Mouse (Mus musculus) bone marrow macrophage, adult 2 months (primary cell): ENCODE measurements around the gene Susd6. TPM values are rescaled to one million over a fixed set of nuclear protein-coding genes. Genes with fewer than 3 reads are reported as not detected.

Source experiments
- H3K27ac ChIP-seq: 2 replicates; pipeline ENCODE4 v1.5.1; 2012; ENCODE audit warnings: low read depth, low read length; ENCODE audit not compliant: insufficient read depth
- H3K4me1 ChIP-seq: 2 replicates; pipeline ENCODE4 v1.6.1; 2012; ENCODE audit warnings: low read length; ENCODE audit not compliant: control insufficient read depth, insufficient read depth
- H3K4me3 ChIP-seq: 2 replicates; pipeline ENCODE4 v1.5.1; 2012; ENCODE audit warnings: mild to moderate bottlenecking, low read length, moderate library complexity; ENCODE audit not compliant: insufficient read depth
- CTCF ChIP-seq: IDR thresholded peaks from 2 replicates; pipeline ENCODE4 v1.5.1; 2012; ENCODE audit warnings: low read depth, mild to moderate bottlenecking, low read length, moderate library complexity
- POLR2A ChIP-seq: IDR thresholded peaks from 2 replicates; pipeline ENCODE4 v1.6.1; 2012; ENCODE audit warnings: mild to moderate bottlenecking, low read depth, low read length, borderline replicate concordance
- polyA plus RNA-seq: library from polyadenylated mRNA; stranded (reverse); fragments of >200 nt; gene quantifications from 2 replicates; pipeline ENCODE4 v1.2.4, GENCODE M21; 2012; ENCODE audit not compliant: missing spikeins, insufficient read depth, insufficient read length

Susd6 gene
- polyA plus RNA-seq, 1 experiment, result 157 TPM

- H3K4me1 ChIP-seq, result peaks cover 42% of the 10 kb centered on the region
- H3K4me3 ChIP-seq, result no peak overlapping the region
- TF ChIP-seq POLR2A (no peak), CTCF (no peak)
- no peak overlapping the region for H3K27ac ChIP-seq
These were observed 74.9 kb downstream of the Susd6 start for GRCm38 (mm10) chr12:80865175-80865574.

- H3K27ac ChIP-seq, result no peak overlapping the region
- no peak for TF ChIP-seq POLR2A
- TF ChIP-seq CTCF, result no peak
- peaks cover 37% of the 10 kb centered on the region for H3K4me1 ChIP-seq
- no peak overlapping the region for H3K4me3 ChIP-seq
These were observed 75.7 kb downstream of the Susd6 start for GRCm38 (mm10) chr12:80866023-80866422.

DNA sequence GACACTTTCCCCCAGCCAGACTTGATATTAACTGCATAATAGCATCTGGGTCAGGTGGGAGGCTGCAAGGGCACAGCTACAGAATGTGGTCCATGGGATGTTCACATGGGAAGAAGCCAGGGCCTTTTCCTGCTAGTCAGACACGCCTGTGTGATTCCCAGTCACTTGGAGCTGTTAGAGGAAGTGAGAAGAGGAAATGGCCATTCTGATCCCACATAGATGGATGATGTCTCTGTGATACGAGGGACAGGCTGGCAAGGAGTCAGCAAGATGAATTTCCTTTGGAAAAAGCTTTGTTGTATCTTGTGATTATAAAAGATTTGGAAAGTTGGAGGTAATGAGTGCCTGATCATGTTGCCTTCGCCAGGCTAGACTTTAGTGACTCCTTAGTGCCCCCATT lies 76.8 kb downstream of the Susd6 start:
- TF ChIP-seq CTCF (no peak), POLR2A (no peak)
- peaks cover 30% of the 10 kb centered on the region for H3K4me1 ChIP-seq
- H3K27ac ChIP-seq, result no peak overlapping the region
- no peak overlapping the region for H3K4me3 ChIP-seq

DNA sequence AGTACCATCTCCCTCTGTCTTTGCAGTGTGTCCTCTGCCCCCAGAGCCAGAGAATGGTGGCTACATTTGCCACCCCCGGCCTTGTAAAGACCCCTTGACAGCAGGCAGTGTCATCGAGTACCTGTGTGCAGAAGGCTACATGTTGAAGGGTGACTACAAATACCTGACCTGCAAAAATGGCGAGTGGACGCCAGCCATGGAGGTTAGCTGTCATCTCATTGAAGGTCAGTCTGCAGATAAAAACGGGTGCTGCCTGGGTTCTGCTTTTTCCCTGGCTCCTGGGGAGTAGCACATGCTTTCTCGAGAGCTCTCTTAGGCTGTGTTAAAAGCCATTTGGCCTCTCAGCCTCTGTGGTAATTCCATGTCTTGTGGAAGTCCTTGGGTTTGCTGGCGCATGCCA lies 78.1 kb downstream of the Susd6 start:
- H3K4me3 ChIP-seq, result no peak overlapping the region
- TF ChIP-seq CTCF (no peak), POLR2A (no peak)
- no peak overlapping the region for H3K27ac ChIP-seq
- peaks cover 21% of the 10 kb centered on the region for H3K4me1 ChIP-seq

DNA sequence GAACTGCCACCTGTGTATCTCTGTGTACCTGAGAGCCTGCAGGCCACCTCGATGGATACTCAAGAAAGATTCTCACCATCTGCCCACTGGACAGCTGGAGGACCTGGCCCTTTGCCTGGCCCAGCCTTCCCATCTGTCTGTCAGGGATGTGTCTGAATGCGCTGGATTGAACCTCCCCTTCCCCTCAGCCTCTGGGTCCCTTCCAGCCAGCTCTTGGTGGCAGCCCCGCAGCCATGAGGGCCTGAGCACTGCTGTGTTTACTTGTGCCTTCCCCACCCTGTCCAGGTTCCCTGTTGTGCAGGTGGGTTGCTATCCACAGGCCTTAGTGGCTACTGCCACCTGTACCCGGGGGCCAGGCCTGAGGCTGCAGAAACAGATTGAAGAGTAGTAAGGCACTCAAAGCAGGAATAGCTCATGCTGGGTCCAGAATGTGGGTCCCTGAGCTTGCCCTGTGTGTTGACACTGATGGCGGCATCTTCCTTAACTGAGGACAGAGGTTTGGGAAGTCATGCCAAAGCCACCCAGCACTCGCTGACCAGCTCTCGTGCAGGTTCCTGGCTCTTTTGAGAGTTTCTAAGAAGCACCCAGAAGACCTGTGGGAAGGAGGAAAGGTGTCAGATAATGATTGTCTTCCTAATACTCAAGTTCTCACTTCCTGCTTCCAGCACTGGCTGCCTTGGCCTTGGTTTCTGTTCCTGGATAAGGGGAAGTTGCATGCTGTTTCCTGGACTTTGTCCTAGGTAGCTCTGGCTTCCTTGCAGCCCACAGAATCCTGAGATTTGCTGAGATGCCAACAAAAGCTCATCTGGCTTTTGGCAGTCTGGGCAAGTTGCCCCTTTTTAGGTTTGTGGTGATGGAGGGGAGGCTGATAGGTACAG lies 87.1 kb downstream of the Susd6 start:
- Histone ChIP-seq H3K4me1 (peaks cover 26% of the 10 kb centered on the region), H3K27ac (no peak overlapping the region)

GRCm38 (mm10) chr12:80878093-80878430 lies 87.8 kb downstream of the Susd6 start:
- Histone ChIP-seq H3K4me3 (no peak overlapping the region), H3K4me1 (peaks cover 26% of the 10 kb centered on the region)
- TF ChIP-seq CTCF (no peak), POLR2A (no peak)

More for the DNA sequence above, 87.1 kb downstream of the Susd6 start:
- TF ChIP-seq CTCF (no peak), POLR2A (no peak)
- no peak overlapping the region for H3K4me3 ChIP-seq

DNA sequence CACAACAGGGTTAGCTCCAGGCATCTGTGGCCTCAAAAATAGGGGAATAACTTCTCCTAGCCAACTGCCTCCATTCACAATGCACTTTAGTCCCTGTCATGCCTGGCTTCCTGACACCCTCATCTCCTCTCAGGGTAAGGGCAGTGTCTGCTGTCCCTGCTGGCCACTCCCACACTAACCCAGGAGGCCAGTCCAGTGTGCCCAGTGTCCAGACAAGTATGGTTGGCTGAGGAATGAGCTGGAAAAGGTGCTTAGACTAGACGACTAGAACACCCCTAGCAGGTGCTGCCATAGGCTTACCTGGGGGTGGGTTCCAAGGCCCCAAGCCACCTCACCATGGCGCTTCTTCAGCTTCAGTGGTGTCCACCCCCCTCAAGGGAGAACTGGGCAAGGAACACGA lies 88.3 kb downstream of the Susd6 start:
- Histone ChIP-seq H3K27ac (no peak overlapping the region), H3K4me1 (peaks cover 26% of the 10 kb centered on the region), H3K4me3 (no peak overlapping the region)
- TF ChIP-seq POLR2A, result no peak
- no peak for TF ChIP-seq CTCF

More at GRCm38 (mm10) chr12:80878093-80878430, 87.8 kb downstream of the Susd6 start:
- no peak overlapping the region for H3K27ac ChIP-seq

DNA sequence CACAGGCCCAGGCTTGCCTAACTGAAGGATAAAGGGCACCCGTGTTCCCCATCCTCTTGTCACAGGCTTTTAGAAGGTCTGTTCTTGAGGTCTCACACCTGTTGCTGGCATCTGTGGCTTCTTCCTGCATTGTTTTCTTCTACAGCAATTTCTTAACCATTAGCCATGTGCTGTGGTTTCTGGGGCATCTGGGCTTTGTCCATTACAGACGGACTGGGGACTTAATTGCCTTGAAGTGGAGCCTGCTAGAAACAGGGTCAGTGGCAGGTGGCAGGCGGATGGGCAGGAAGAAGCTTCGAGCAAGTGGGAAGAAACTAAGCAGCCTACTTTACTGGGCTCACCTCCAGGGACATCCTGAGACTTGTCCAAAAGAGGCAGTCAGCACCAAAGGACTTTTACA lies 89.0 kb downstream of the Susd6 start:
- TF ChIP-seq POLR2A (no peak), CTCF (no peak)

DNA sequence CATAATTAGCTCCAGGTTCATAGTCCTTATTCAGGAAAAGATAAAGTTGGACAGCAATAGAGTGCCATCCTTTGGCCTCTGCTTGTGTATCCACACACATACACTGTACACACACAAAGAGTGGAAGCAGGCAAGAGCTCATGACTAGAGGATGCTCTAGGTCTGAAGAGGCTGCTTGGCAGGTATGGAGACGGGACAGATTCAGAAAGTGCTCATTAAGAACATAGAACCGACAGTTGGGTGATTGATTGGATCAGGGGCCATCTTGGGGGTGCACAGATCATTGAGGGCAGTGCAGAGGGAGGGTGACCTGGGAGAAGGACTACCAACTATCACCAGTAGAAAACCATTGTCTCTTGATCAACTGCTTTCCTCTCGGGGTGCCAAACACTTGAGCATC lies 90.8 kb downstream of the Susd6 start:
- H3K27ac ChIP-seq, result no peak overlapping the region
- TF ChIP-seq POLR2A, result no peak
- no peak for TF ChIP-seq CTCF
- no peak overlapping the region for H3K4me3 ChIP-seq
- peaks cover 39% of the 10 kb centered on the region for H3K4me1 ChIP-seq

More for the DNA sequence above, 89.0 kb downstream of the Susd6 start:
- peaks cover 29% of the 10 kb centered on the region for H3K4me1 ChIP-seq
- no peak overlapping the region for H3K27ac ChIP-seq
- no peak overlapping the region for H3K4me3 ChIP-seq

- no peak for TF ChIP-seq CTCF
- TF ChIP-seq POLR2A, result no peak
- no peak overlapping the region for H3K4me3 ChIP-seq
- H3K27ac ChIP-seq, result no peak overlapping the region
- H3K4me1 ChIP-seq, result peaks cover 30% of the 10 kb centered on the region
These were observed 93.0 kb downstream of the Susd6 start for GRCm38 (mm10) chr12:80883278-80883677.
